Mouse (Mus musculus) Muller cell, postnatal 12 days (primary cell): Measurements from ENCODE around the gene M1ap.

ENCODE experiments used
- DNase-seq: peaks from one replicate; pipeline ENCODE4 v3.0.0-alpha.2; 2015; ENCODE audit errors: inconsistent ontology term

M1ap gene

GRCm38 (mm10) chr6:82946651-82947050, at the start of gene M1ap:
M1ap (plus strand) TSS chr6:82946902.
- no peak for DNase-seq

GRCm38 (mm10) chr6:82897311-82897710, 49.4 kb upstream of the M1ap start:
- DNase-seq: no peak

- no peak for DNase-seq
These were observed 48.5 kb upstream of the M1ap start for GRCm38 (mm10) chr6:82898227-82898626.

- no peak for DNase-seq
These were observed 48.0 kb upstream of the M1ap start for GRCm38 (mm10) chr6:82898745-82899144.

- no peak for DNase-seq
These were observed 44.1 kb upstream of the M1ap start for GRCm38 (mm10) chr6:82902559-82902958.

GRCm38 (mm10) chr6:82906985-82907384, 39.7 kb upstream of the M1ap start:
- DNase-seq: no peak

- DNase-seq: peak; percentile 64
These were observed 38.7 kb upstream of the M1ap start for GRCm38 (mm10) chr6:82908034-82908433.

GRCm38 (mm10) chr6:82909136-82909855, 37.4 kb upstream of the M1ap start:
- DNase-seq: peak; percentile 91

GRCm38 (mm10) chr6:82911303-82911702, 35.4 kb upstream of the M1ap start:
- no peak for DNase-seq

GRCm38 (mm10) chr6:82913336-82914247, 33.1 kb upstream of the M1ap start:
- DNase-seq: no peak

- peak; percentile 25 for DNase-seq
These were observed 30.8 kb upstream of the M1ap start for GRCm38 (mm10) chr6:82915889-82916288.

- DNase-seq: no peak
These were observed 30.2 kb upstream of the M1ap start for GRCm38 (mm10) chr6:82916459-82916858.

- peak; percentile 29 for DNase-seq
These were observed 29.5 kb upstream of the M1ap start for GRCm38 (mm10) chr6:82917076-82917777.

GRCm38 (mm10) chr6:82917778-82918129, 28.9 kb upstream of the M1ap start:
- DNase-seq: peak; percentile 29

- no peak for DNase-seq
These were observed 28.3 kb upstream of the M1ap start for GRCm38 (mm10) chr6:82918371-82918770.

GRCm38 (mm10) chr6:82919520-82919919, 27.2 kb upstream of the M1ap start:
- no peak for DNase-seq

GRCm38 (mm10) chr6:82921426-82922224, 25.1 kb upstream of the M1ap start:
- no peak for DNase-seq

GRCm38 (mm10) chr6:82925005-82925404, 21.7 kb upstream of the M1ap start:
- no peak for DNase-seq

- DNase-seq: no peak
These were observed 20.6 kb upstream of the M1ap start for GRCm38 (mm10) chr6:82926106-82926505.

GRCm38 (mm10) chr6:82926528-82926927, 20.2 kb upstream of the M1ap start:
- DNase-seq: no peak

- DNase-seq: no peak
These were observed 19.1 kb upstream of the M1ap start for GRCm38 (mm10) chr6:82927617-82928016.
